Mouse (Mus musculus): ENCODE data around the gene Hdgfl2. TPM values are rescaled to one million over a fixed set of nuclear protein-coding genes. Genes with fewer than 3 reads are reported as not detected.
"Not testable (repeated sequence)": the region's sequence is repeated elsewhere in the genome, so short reads cannot be mapped to it uniquely, and the experiment has no call there.

Gene Hdgfl2
- polyA plus RNA-seq, 1 experiment from 2014 or later = 113 TPM

- Histone ChIP-seq H3K36me3 (ENCODE audit: control insufficient read depth, insufficient read depth, low read length) (peaks cover 80% of the 10 kb centered on the region), H3K9me3 (ENCODE audit: control insufficient read depth, low read length) (no peaks in the 10 kb centered on the region), H3K4me2 (ENCODE audit: low read length) (no peak overlapping the region), H3K4me3 (replicated peaks; ENCODE audit: low read depth, low read length) (no peak overlapping the region), H3K27me3 (ENCODE audit: control insufficient read depth, insufficient read depth, low read length) (no peaks in the 10 kb centered on the region), H3K4me1 (ENCODE audit: control insufficient read depth, insufficient read depth, low read length) (no peaks in the 10 kb centered on the region), H3K27ac (replicated peaks; ENCODE audit: low read depth, low read length) (no peak overlapping the region), H3K9ac (replicated peaks; ENCODE audit: low read length) (no peak overlapping the region)
- 94% methylated on average over 12 of the region's 12 CpGs for WGBS
- no peak for DNase-seq
- no peak for ATAC-seq (ENCODE audit: low FRiP score, low TSS enrichment)
These were observed 17.4 kb downstream of the Hdgfl2 start for GRCm38 (mm10) chr17:56096883-56097282.

DNA sequence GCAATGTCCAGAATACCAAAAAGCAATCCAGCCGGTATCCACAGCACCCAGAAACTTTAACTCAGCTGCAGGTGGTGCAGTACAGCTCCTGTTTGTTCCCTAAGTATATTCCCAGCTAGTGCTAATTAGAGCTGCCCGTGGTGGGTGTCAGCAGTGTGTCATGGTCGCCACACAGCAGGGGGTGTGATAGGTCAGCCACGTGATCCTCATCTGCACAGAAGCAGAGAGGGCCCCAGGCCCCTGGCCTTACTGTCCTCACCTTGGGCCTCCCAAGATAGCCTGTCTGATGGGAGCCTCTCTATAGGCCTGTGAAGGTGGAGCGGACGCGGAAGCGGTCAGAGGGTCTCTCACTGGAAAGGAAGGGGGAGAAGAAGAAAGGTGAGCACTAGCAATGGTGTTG, 18.7 kb downstream of the Hdgfl2 start:
- Histone ChIP-seq H3K4me2 (ENCODE audit: low read length) (no peak overlapping the region), H3K9me3 (ENCODE audit: control insufficient read depth, low read length) (no peaks in the 10 kb centered on the region), H3K27me3 (ENCODE audit: control insufficient read depth, insufficient read depth, low read length) (no peaks in the 10 kb centered on the region), H3K9ac (replicated peaks; ENCODE audit: low read length) (no peak overlapping the region), H3K36me3 (ENCODE audit: control insufficient read depth, insufficient read depth, low read length) (peaks cover 93% of the 10 kb centered on the region), H3K4me3 (replicated peaks; ENCODE audit: low read depth, low read length) (no peak overlapping the region), H3K4me1 (ENCODE audit: control insufficient read depth, insufficient read depth, low read length) (no peaks in the 10 kb centered on the region), H3K27ac (replicated peaks; ENCODE audit: low read depth, low read length) (no peak overlapping the region)
- ATAC-seq (ENCODE audit: low FRiP score, low TSS enrichment) (no peak), DNase-seq (no peak)
- WGBS = 92% methylated on average over 8 of the region's 8 CpGs

- Histone ChIP-seq H3K27me3 (ENCODE audit: control insufficient read depth, insufficient read depth, low read length) (no peaks in the 10 kb centered on the region), H3K4me3 (replicated peaks; ENCODE audit: low read depth, low read length) (no peak overlapping the region), H3K36me3 (ENCODE audit: control insufficient read depth, insufficient read depth, low read length) (peaks cover 93% of the 10 kb centered on the region), H3K27ac (replicated peaks; ENCODE audit: low read depth, low read length) (no peak overlapping the region), H3K4me1 (ENCODE audit: control insufficient read depth, insufficient read depth, low read length) (no peaks in the 10 kb centered on the region), H3K4me2 (ENCODE audit: low read length) (no peak overlapping the region), H3K9ac (replicated peaks; ENCODE audit: low read length) (no peak overlapping the region), H3K9me3 (ENCODE audit: control insufficient read depth, low read length) (no peaks in the 10 kb centered on the region)
- DNase-seq (no peak), ATAC-seq (ENCODE audit: low FRiP score, low TSS enrichment) (no peak)
- 92% methylated on average over 15 of the region's 15 CpGs for WGBS
These were observed 19.5 kb downstream of the Hdgfl2 start for GRCm38 (mm10) chr17:56098711-56099572.

DNA sequence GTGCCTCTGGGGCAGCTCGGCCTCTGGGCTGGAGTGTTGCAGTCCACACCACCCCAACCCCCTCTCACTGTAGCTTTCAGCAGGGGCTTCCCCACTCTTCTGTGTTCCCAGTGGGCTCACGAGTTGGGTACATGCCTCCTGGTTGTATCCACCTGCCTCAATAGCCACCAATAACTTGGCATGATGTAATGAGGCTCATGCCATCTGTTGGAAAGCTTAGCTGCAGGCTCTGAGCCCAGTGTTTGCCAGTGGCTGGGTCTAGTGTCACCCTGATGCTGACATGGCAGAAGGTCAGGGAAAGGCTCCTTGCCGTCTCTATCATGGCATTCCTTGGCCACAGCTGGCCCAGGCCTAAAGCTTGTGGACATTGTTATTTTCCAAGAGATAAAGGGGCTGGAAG, 21.4 kb downstream of the Hdgfl2 start:
- WGBS = 95% methylated on average over 3 of the region's 3 CpGs
- no peaks in the 10 kb centered on the region for H3K27me3 ChIP-seq (ENCODE audit: control insufficient read depth, insufficient read depth, low read length)
- DNase-seq (no peak), ATAC-seq (ENCODE audit: low FRiP score, low TSS enrichment) (no peak)
- H3K9ac ChIP-seq (replicated peaks; ENCODE audit: low read length) = no peak overlapping the region
- no peak overlapping the region for H3K27ac ChIP-seq (replicated peaks; ENCODE audit: low read depth, low read length)
- H3K36me3 ChIP-seq (ENCODE audit: control insufficient read depth, insufficient read depth, low read length) = peaks cover 81% of the 10 kb centered on the region
- no peaks in the 10 kb centered on the region for H3K4me1 ChIP-seq (ENCODE audit: control insufficient read depth, insufficient read depth, low read length)
- H3K9me3 ChIP-seq (ENCODE audit: control insufficient read depth, low read length) = no peaks in the 10 kb centered on the region
- H3K4me2 ChIP-seq (ENCODE audit: low read length) = no peak overlapping the region
- H3K4me3 ChIP-seq (replicated peaks; ENCODE audit: low read depth, low read length) = no peak overlapping the region

DNA sequence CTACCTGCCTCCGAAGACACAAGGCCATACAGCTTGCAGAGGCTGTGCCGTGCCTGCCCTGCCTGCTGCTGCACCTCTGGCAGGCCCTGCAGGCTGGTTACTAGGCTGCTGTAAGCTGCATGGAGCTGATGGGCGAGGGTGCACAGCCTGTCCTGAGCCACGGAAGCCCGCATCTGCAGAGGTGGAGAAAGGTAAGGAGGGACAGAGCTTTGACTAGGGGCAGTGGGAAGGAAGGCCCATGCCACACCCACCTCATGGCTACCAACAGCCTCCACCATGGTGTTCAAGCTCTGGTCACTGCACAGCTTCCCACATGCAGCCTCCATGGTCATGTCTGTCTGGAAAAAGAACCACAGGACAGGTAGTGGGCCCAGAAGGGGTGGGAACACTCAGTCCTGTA, 22.7 kb downstream of the Hdgfl2 start:
- no peak overlapping the region for H3K9ac ChIP-seq (replicated peaks; ENCODE audit: low read length)

GRCm38 (mm10) chr17:56102927-56103326, 23.5 kb downstream of the Hdgfl2 start:
- WGBS = 98% methylated on average over 9 of the region's 9 CpGs
- DNase-seq (no peak), ATAC-seq (ENCODE audit: low FRiP score, low TSS enrichment) (no peak)
- no peaks in the 10 kb centered on the region for H3K9me3 ChIP-seq (ENCODE audit: control insufficient read depth, low read length)
- H3K27ac ChIP-seq (replicated peaks; ENCODE audit: low read depth, low read length) = no peak overlapping the region
- H3K4me3 ChIP-seq (replicated peaks; ENCODE audit: low read depth, low read length) = no peak overlapping the region
- H3K4me2 ChIP-seq (ENCODE audit: low read length) = no peak overlapping the region
- peaks cover 59% of the 10 kb centered on the region for H3K36me3 ChIP-seq (ENCODE audit: control insufficient read depth, insufficient read depth, low read length)
- H3K9ac ChIP-seq (replicated peaks; ENCODE audit: low read length) = no peak overlapping the region
- no peaks in the 10 kb centered on the region for H3K27me3 ChIP-seq (ENCODE audit: control insufficient read depth, insufficient read depth, low read length)
- H3K4me1 ChIP-seq (ENCODE audit: control insufficient read depth, insufficient read depth, low read length) = no peaks in the 10 kb centered on the region

More for the DNA sequence above, 22.7 kb downstream of the Hdgfl2 start:
- no peaks in the 10 kb centered on the region for H3K9me3 ChIP-seq (ENCODE audit: control insufficient read depth, low read length)
- H3K27ac ChIP-seq (replicated peaks; ENCODE audit: low read depth, low read length) = no peak overlapping the region
- no peak for DNase-seq
- H3K36me3 ChIP-seq (ENCODE audit: control insufficient read depth, insufficient read depth, low read length) = peaks cover 67% of the 10 kb centered on the region
- 97% methylated on average over 5 of the region's 5 CpGs for WGBS
- no peak for ATAC-seq (ENCODE audit: low FRiP score, low TSS enrichment)
- no peaks in the 10 kb centered on the region for H3K4me1 ChIP-seq (ENCODE audit: control insufficient read depth, insufficient read depth, low read length)
- H3K27me3 ChIP-seq (ENCODE audit: control insufficient read depth, insufficient read depth, low read length) = no peaks in the 10 kb centered on the region
- H3K4me3 ChIP-seq (replicated peaks; ENCODE audit: low read depth, low read length) = no peak overlapping the region
- no peak overlapping the region for H3K4me2 ChIP-seq (ENCODE audit: low read length)

- Histone ChIP-seq H3K27ac (replicated peaks; ENCODE audit: low read depth, low read length) (no peak overlapping the region), H3K4me3 (replicated peaks; ENCODE audit: low read depth, low read length) (no peak overlapping the region), H3K9me3 (ENCODE audit: control insufficient read depth, low read length) (no peaks in the 10 kb centered on the region), H3K36me3 (ENCODE audit: control insufficient read depth, insufficient read depth, low read length) (peaks cover 52% of the 10 kb centered on the region), H3K4me2 (ENCODE audit: low read length) (no peak overlapping the region), H3K9ac (replicated peaks; ENCODE audit: low read length) (no peak overlapping the region), H3K4me1 (ENCODE audit: control insufficient read depth, insufficient read depth, low read length) (no peaks in the 10 kb centered on the region), H3K27me3 (ENCODE audit: control insufficient read depth, insufficient read depth, low read length) (no peaks in the 10 kb centered on the region)
- 96% methylated on average over 8 of the region's 8 CpGs for WGBS
- ATAC-seq (ENCODE audit: low FRiP score, low TSS enrichment) (no peak), DNase-seq (no peak)
These were observed 24.2 kb downstream of the Hdgfl2 start for GRCm38 (mm10) chr17:56103465-56104285.

DNA sequence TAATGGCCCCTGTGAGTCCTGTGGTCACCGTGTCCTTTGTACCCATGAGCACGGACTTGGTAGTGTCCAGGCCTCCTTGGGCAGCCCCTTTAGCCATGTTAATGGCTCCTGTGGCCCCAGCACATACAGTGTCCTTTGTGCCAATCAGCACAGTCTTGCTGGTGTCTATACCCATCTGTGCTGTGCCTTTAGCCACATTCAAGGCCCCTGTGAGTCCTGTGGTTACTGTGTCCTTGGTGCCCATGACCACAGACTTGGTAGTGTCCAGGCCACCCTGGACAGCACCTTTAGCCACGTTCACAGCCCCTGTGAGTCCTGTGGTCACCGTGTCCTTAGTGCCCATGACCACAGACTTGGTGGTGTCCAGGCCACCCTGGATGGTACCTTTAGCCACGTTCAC, 25.4 kb downstream of the Hdgfl2 start:
- not testable (repeated sequence) for H3K27ac ChIP-seq (replicated peaks; ENCODE audit: low read depth, low read length); H3K4me2 ChIP-seq (ENCODE audit: low read length); H3K9ac ChIP-seq (replicated peaks; ENCODE audit: low read length); H3K27me3 ChIP-seq (ENCODE audit: control insufficient read depth, insufficient read depth, low read length); H3K9me3 ChIP-seq (ENCODE audit: control insufficient read depth, low read length); H3K4me3 ChIP-seq (replicated peaks; ENCODE audit: low read depth, low read length); ATAC-seq (ENCODE audit: low FRiP score, low TSS enrichment); DNase-seq; H3K4me1 ChIP-seq (ENCODE audit: control insufficient read depth, insufficient read depth, low read length)
- H3K36me3 ChIP-seq (ENCODE audit: control insufficient read depth, insufficient read depth, low read length) = peaks cover 43% of the 10 kb centered on the region
- 94% methylated on average over 2 of the region's 5 CpGs for WGBS
